Mouse (Mus musculus) Patski (cell line): ENCODE results near the gene Ushbp1. TPM values are rescaled to one million over a fixed set of nuclear protein-coding genes. Genes with fewer than 3 reads are reported as not detected.

Experiments
- ATAC-seq: fragments of 100-300 bp; one replicate; pipeline ENCODE4 v1.8.0; 2021
- CTCF ChIA-PET: fragments of 350-600 bp; sonication (Branson Sonifier 250); formaldehyde crosslinking; loops from one replicate; lab custom pipeline; 2022; ENCODE audit warnings: inconsistent platforms; lab: Charles Lee
- POLR2A ChIA-PET: fragments of 350-600 bp; sonication (Branson Sonifier 250); formaldehyde crosslinking; loops from one replicate; lab custom pipeline; 2022; ENCODE audit warnings: antibody characterized with exemption, inconsistent platforms; lab: Charles Lee
- DNase-seq: peaks from one replicate; pipeline ENCODE4 v3.0.0-alpha.2; 2011; ENCODE audit warnings: low read depth, low spot score
- H3K27me3 ChIP-seq: fragments of 371-371 bp; one replicate; pipeline ENCODE4 v1.5.1; 2021
- CTCF ChIP-seq: fragments of 100-300 bp; IDR thresholded peaks from one replicate; pipeline ENCODE4 v1.5.1; 2021
- in situ Hi-C: fragments of 300-500 bp; cut with MboI; formaldehyde crosslinking; loops from 3 replicates; pipeline ENCODE4 v1.11.1; 2018; ENCODE audit warnings: low pct_unique_long_range_greater_than_20kb, mixed read lengths
- polyA plus RNA-seq: library from polyadenylated mRNA; unstranded; gene quantifications from one replicate; pipeline ENCODE4 v1.2.3, GENCODE M21; 2021

Gene Ushbp1
- polyA plus RNA-seq, 1 experiment from 2014 or later, result 0.36 TPM

DNA sequence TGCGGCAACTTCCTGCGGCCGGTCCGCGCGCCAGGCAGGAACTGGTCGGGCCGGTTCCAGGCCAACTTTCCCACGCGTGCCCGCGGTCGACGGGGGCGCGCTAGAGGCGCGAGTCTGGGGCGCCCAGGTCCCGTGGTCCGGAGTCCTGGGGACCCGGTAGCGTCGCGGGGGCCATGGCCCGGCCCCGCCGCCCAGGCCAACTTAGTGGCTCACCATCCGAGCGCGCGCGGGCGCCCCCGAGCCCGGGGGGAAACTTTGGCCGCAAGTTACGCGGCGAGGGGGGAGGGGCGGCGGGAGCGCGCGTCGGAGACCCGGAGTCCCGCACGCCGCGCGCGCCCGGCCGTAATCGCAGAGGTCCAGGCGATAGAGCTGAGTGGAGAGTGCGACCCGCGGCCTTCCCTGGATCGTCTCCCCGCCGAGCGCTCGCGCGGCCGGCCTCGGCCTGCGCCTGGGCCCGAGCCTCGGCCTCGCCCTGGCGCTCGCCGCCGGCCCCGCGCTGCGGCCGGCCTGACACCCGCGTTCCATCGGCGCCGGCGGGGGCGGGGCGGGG, 14.1 kb downstream of the Ushbp1 start, which contains the start of gene Nr2f6:
Gene Nr2f6 (minus strand): TSS at position 540 of the 550 bp plus-strand sequence.
- ATAC-seq (no peak), DNase-seq (no peak)
- POLR2A ChIA-PET, result interaction anchor here (0.6 to 2.4 kb wide), 3 partner anchors 10 to 105 kb away, joined by 4 to 16 read pairs (median 8); partner anchors contain the start of genes Babam1 and Ocel1
- in situ Hi-C loops, result no loop called here
- CTCF ChIA-PET, result interaction anchor here (3.0 kb wide), 1 partner anchor 10 kb away, joined by 12 read pairs; the partner anchor contains the start of gene Ocel1
- H3K27me3 ChIP-seq, result no peaks in the 10 kb centered on the region
- TF ChIP-seq CTCF, result no peak

DNA sequence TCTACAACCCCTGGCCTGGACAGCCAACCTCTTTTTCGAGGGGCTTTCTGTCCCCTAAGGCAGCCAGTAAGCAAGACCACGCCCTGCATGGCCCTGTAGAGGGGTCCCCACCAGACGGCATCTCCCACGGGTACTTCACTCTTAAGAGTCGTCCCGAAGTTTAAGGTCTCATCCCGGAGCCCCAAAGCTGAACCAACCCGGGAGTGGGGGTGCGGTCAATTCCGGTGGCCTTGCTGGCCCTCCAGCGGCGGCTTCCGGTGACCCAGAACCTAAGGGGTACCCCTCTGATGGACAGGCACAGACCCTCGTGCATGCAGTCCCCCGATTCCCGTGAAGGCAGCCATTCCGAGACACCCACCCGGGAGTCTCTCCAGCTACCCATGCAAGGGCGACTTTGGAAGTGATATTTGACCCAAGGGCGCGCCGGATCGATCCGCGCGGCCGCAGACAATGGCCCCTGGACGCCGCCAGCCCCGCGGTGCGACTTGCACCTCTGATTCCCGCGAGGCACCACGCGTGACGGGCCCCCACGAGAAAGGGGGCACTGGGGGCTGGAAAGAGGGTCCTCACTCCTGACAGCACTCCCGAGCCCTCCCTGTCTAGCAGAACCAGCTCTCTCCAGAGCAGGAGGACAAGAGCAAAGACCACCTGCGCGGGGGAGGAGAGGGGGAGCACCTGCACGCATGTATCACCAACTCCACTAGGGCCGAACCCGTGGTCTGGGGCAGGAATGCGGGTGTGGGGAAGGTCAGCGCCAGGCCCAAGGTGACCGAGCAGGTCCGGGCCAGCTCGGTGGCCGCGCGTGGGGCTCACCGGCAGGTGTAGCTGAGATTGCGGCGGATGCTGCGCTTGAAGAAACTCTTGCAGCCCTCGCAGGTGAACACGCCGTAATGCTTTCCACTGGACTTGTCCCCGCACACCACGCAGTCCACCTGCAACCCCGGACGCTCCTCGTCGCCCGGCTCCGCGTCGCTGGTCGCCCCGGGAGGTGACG, 15.1 kb downstream of the Ushbp1 start:
- ATAC-seq (no peak), DNase-seq (no peak)
- H3K27me3 ChIP-seq, result no peaks in the 10 kb centered on the region
- in situ Hi-C loops, result no loop called here
- no peak for TF ChIP-seq CTCF
- ChIA-PET CTCF (interaction anchor here (1.8 to 3.0 kb wide), 2 partner anchors 9 to 25 kb away, joined by 3 to 12 read pairs; partner anchors contain the start of genes Ankle1 and Ocel1), POLR2A (interaction anchor here (1.0 to 2.7 kb wide), 4 partner anchors 9 to 25 kb away, joined by 3 to 16 read pairs (median 8); partner anchors contain the start of genes Babam1 and Ocel1)

DNA sequence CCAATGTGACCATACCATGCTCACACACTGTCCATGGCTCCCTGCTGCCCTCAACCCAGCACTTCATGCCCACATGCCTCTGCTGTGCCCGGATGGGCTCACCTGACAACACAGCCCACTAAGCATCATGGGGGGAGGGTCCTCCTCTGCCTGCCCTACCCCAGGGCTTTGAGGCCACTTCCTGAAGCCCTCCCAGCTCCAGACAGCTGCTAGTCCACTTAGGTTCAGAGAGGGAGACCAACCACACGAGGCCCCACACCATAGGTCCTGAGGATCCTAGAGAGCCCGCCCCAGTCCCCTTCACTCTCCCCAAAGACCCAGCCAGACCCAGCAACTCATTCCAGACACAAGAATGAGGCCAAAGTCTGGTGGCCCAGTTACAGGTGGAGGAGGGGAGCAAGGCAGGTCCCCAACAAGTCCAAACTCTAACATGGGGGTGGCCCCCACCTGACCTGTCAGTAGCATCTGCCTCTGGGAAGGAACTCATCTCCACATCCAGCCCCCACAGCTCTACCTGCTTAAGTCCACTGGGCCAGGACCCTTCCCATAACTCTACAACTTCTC, 16.0 kb downstream of the Ushbp1 start:
- in situ Hi-C loops, result no loop called here
- ChIA-PET CTCF (interaction anchor here (1.4 to 3.0 kb wide), 3 partner anchors 8 to 27 kb away, joined by 3 to 12 read pairs (median 3); partner anchors contain the start of genes Ankle1 and Ocel1), POLR2A (interaction anchor here (1.8 to 2.7 kb wide), 3 partner anchors 12 to 24 kb away, joined by 5 to 11 read pairs (median 5); partner anchors contain the start of gene Babam1)
- DNase-seq (no peak), ATAC-seq (no peak)
- H3K27me3 ChIP-seq, result no peaks in the 10 kb centered on the region
- TF ChIP-seq CTCF, result no peak

DNA sequence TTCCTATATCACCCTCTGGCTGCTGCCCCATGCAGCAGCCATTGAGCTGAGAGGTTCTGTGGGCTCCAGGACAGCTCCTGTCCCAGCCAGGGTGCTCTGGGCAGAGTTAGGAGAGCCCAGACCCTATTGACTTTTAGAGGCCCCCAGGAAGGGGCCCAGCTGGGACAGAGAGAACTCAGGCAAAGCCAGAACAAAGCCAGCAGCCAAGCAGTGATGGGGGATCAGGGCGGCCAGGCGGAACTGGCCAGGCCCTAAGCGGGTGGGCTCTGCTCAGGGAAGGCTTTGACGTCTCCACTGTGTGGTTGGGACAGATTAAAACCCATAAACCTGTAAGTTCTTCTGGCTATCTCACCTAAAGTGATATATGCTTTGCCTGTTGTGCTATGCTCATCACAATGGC, 16.6 kb downstream of the Ushbp1 start:
- TF ChIP-seq CTCF, result no peak
- in situ Hi-C loops, result no loop called here
- ATAC-seq (no peak), DNase-seq (no peak)
- POLR2A ChIA-PET, result interaction anchor here (1.8 to 2.7 kb wide), 3 partner anchors 11 to 24 kb away, joined by 5 to 11 read pairs (median 5); partner anchors contain the start of gene Babam1
- CTCF ChIA-PET, result interaction anchor here (1.4 to 1.8 kb wide), 2 partner anchors 26 to 28 kb away, joined by 3 read pairs; partner anchors contain the start of gene Ankle1
- H3K27me3 ChIP-seq, result no peaks in the 10 kb centered on the region

DNA sequence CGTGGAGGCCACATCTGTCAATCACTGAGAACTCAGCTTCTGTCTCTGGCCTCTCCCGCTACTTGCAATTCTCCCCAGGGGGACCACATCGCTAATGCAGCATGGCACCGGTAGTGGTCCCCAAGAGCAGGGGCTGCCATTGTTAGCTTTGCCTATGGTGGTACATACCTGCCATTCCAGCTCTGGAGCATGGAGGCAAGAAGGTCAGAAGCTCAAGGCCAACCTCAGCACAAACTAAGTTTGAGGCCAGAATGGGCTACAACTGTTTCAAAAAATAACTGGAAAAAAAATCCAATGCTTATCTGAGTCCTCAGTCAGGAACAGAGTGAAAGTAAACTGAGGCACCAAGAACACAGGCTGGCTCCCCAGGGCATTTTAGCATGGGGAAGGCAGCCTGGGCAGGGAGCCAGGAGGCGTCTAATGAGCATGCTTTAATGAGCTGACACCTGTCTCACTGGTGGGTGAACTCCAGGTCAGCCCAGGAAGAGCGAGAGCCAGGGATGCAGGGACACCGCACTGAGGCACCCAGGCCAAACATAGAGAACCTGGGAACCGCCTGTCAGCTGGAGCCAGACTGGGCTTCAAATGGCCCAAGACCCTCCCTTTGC, 19.1 kb downstream of the Ushbp1 start:
- ATAC-seq (no peak), DNase-seq (no peak)
- ChIA-PET CTCF (interaction anchor here (1.2 kb wide), 1 partner anchor 88 kb away, joined by 3 read pairs; the partner anchor contains the start of gene Mrpl34), POLR2A (no interaction called here)
- no peaks in the 10 kb centered on the region for H3K27me3 ChIP-seq
- no peak for TF ChIP-seq CTCF
- in situ Hi-C loops, result no loop called here

DNA sequence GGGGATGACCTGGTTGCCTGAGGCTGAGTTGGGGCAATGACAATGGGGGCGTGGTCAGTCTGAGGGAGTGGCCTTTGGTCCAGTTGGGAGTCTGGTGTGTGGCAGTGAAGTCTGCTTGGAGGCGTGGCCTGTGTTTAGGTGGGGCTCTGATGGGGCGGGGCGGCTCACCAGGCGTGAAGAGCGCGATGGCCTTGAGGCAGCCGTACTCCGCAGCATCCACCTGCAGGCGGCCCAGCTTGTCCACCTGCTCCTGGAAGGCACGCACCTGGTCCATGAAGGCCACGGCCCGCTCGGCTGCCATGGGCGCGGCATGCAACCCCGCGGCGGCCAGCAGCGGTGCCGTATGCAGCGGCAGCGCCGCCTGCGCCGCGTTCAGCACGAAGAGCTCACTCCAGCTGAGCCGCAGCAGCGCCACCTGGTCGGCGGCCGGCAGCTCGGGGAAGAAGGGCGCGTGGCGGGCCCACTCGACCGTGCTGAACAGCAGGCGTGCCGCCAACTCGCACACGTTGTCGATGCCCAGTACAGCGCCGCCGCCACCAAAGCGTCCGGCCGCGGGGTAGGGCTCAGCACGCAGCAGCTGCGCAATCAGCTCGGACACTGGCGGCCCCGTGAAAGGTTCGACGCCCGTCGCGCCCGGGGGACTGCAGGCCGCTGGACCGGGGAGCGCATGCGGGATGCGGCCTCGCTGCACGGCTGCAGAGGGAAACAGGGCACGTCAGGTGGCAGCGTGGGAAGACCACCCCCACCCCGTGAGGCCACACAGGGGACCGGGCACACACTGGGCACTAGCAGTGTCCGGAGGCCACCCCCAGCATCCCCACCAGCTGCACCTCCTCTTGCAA, 19.8 kb downstream of the Ushbp1 start:
- ATAC-seq (no peak), DNase-seq (no peak)
- in situ Hi-C loops, result no loop called here
- H3K27me3 ChIP-seq, result no peaks in the 10 kb centered on the region
- TF ChIP-seq CTCF, result no peak
- ChIA-PET POLR2A (no interaction called here), CTCF (interaction anchor here (1.2 kb wide), 1 partner anchor 89 kb away, joined by 3 read pairs; the partner anchor contains the start of gene Mrpl34)

DNA sequence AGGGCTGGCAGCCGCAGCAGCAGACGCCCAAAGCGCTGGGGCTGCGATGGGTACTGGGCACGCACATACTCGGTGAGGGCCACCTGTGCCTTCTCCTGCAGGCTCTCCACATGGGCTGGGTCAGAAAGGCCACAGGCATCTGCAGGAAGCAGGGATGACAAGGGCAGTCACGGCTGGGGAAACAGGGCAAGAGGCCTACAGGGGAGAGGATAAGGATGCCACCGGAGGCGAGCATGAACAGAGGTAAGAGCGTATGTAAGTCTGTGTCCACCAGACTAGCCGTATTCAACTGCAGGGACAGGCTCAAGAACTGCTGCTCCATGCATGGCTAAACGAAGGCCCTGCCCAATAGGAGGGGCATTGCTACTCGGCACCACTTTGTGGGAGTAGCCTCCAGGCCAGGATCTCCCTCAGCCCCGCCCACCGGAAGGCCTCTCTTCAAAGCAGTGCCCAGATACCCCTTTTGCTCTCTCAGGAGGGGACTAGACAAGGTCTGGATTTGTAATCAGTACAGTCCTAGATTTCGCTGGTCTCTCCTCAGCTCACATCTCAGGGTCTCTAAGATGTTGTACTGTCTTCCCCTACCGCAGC, 20.9 kb downstream of the Ushbp1 start:
- in situ Hi-C loops, result loop anchor here (5.0 to 25.0 kb wide), 2 partner anchors 33 to 487 kb away; partner anchors contain the start of genes Ankle1, Rpl18a and Slc5a5
- ChIA-PET POLR2A (no interaction called here), CTCF (no interaction called here)
- ATAC-seq, result no peak
- H3K27me3 ChIP-seq, result no peaks in the 10 kb centered on the region
- no peak for DNase-seq
- TF ChIP-seq CTCF, result no peak

DNA sequence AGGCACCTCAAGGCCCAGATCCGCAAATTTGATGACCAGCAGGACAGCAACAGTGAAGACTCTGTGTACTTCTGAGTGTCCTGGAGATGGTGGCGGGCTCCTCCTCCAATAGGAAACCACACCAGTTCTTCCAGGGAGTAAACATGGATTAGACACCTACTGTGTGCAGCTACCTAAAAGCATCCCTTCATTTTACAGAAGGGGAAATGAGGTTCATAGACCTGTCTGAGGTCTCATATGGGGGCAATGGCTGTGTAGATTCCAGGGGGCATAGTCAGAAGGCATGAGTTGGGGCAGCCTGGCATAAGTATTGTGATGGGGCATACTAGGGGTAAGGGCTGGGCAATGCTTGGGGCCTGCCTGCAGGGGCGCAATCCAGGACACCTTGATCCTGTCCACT, 22.6 kb downstream of the Ushbp1 start:
- ChIA-PET POLR2A (interaction anchor here (1.0 to 2.4 kb wide), 2 partner anchors 8 to 24 kb away, joined by 4 to 16 read pairs; partner anchors contain the start of genes Babam1 and Nr2f6), CTCF (interaction anchor here (1.2 to 3.0 kb wide), 4 partner anchors 8 to 34 kb away, joined by 4 to 14 read pairs (median 12); partner anchors contain the start of genes Babam1 and Nr2f6)
- in situ Hi-C loops, result loop anchor here (5.0 to 25.0 kb wide), 2 partner anchors 34 to 486 kb away; partner anchors contain the start of genes Ankle1, Rpl18a and Slc5a5
- no peak for ATAC-seq
- no peak for DNase-seq
- no peaks in the 10 kb centered on the region for H3K27me3 ChIP-seq
- no peak for TF ChIP-seq CTCF
